Mouse (Mus musculus) intestine, postnatal 0 days (tissue): Measurements from ENCODE around the gene Echdc3. TPM values are rescaled to one million over a fixed set of nuclear protein-coding genes. Genes with fewer than 3 reads are reported as not detected.

ENCODE experiments used
- ATAC-seq: fragments of 200-750 bp; cut with Nextera tagmentation; 2 replicates; pipeline ENCODE4 v1.8.0; 2017; ENCODE audit warnings: mild to moderate bottlenecking, moderate TSS enrichment, moderate library complexity
- H3K27ac ChIP-seq: fragments of 300-500 bp; sonication (generic); 2 replicates; pipeline ENCODE4 v1.5.1; 2014; ENCODE audit warnings: mild to moderate bottlenecking, low read depth, low read length, moderate library complexity
- H3K27me3 ChIP-seq: fragments of 300-500 bp; sonication (generic); replicated peaks from 2 replicates; pipeline ENCODE4 v1.6.1; 2014; ENCODE audit warnings: low read length, mixed read lengths; ENCODE audit not compliant: control insufficient read depth, insufficient read depth
- H3K36me3 ChIP-seq: fragments of 300-500 bp; sonication (generic); 2 replicates; pipeline ENCODE4 v1.6.1; 2014; ENCODE audit warnings: mild to moderate bottlenecking, moderate library complexity; ENCODE audit not compliant: control insufficient read depth, insufficient read depth
- H3K4me1 ChIP-seq: fragments of 300-500 bp; sonication (generic); replicated peaks from 2 replicates; pipeline ENCODE4 v1.6.1; 2014; ENCODE audit warnings: antibody characterized with exemption, low read length, mixed read lengths; ENCODE audit not compliant: control insufficient read depth, insufficient read depth
- H3K4me2 ChIP-seq: fragments of 300-500 bp; sonication (generic); replicated peaks from 2 replicates; pipeline ENCODE4 v1.6.1; 2014; ENCODE audit warnings: low read depth, mild to moderate bottlenecking, moderate library complexity
- H3K4me3 ChIP-seq: fragments of 300-500 bp; sonication (generic); 2 replicates; pipeline ENCODE4 v1.5.1; 2014; ENCODE audit warnings: low read depth, low read length
- H3K9ac ChIP-seq: fragments of 300-500 bp; sonication (generic); 2 replicates; pipeline ENCODE4 v1.6.1; 2014; ENCODE audit warnings: mild to moderate bottlenecking, low read depth, low read length
- H3K9me3 ChIP-seq: fragments of 300-500 bp; sonication (generic); 2 replicates; pipeline ENCODE4 v1.6.1; 2016; ENCODE audit warnings: mixed run types; ENCODE audit not compliant: control insufficient read depth
- CTCF ChIP-seq: sonication (generic); IDR thresholded peaks from 2 replicates; pipeline ENCODE4 v1.5.1; 2016; ENCODE audit warnings: low read depth, mild to moderate bottlenecking, control low read depth, antibody characterized with exemption, moderate library complexity
- WGBS: fragments of 180-500 bp; shearing (Covaris S2); extraction: QIAGEN DNeasy Blood & Tissue Kit; methylation state at CpG from one replicate; pipeline ENCODE4 v1.1.7; 2014; 5-methylcytosine and 5-hydroxymethylcytosine counted together
- polyA plus RNA-seq: library from polyadenylated mRNA; unstranded; fragments of >200 nt; fragmentation: Nextera tagmentation; extraction: Ambion mirVana; gene quantifications from 2 replicates; pipeline ENCODE4 v1.2.1, GENCODE M21; 2015

Gene Echdc3
- polyA plus RNA-seq: 3.1 and 3.8 TPM in 2 replicates

DNA sequence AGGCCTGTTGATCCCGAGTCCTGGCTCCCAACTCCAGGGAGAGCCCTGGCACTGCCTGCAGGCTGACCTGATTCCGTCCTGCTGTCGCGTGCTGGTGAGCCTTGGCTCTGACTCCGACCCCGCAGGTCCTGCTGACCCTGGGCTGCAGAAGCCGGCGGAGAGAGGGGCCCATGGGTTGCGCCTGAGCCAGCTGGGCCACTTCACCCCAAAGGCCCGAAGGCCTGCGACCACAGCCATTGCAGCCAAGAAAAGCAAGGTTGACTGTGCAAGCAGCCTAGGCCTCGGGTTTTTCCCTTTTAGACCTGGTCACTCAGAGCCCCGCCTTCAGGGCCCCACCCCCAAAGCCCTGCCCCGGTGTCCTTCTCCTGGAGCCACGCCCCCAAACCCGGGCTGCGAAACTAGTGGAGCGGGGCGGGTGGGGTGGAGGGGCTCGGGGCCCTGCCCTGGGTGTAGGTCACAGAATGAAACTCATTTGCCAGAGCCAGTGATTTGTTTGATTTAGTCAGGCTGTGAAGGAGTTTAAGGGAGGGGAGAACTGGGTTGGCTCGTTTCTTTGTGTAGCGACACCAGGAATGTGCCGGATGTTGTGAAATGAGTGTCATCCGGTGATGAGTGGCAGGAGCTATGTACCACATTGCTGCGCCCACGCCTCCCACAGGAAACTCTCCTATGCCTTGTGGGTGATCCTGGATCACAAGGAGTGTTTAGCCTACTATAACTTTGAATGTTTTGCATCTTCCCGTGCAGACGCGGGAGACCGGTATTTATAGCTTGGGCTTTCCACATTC is at the start of gene Echdc3:
Gene Echdc3 (minus strand): TSS at position 310 of the 788 bp plus-strand sequence.
- Histone ChIP-seq H3K27ac (peak within 1 kb of the TSS; percentile 87), H3K27me3 (no peaks in the 10 kb centered on the region), H3K9me3 (no peaks in the 10 kb centered on the region), H3K9ac (peak within 1 kb of the TSS; percentile 75), H3K4me2 (peak within 1 kb of the TSS; percentile 75), H3K4me3 (peak within 1 kb of the TSS; percentile 51), H3K4me1 (peaks cover 4% of the 10 kb centered on the region), H3K36me3 (no peaks in the 10 kb centered on the region)
- TF ChIP-seq CTCF: no peak
- peak; percentile 96 for ATAC-seq
- 1% methylated on average over 30 of the region's 30 CpGs for WGBS

DNA sequence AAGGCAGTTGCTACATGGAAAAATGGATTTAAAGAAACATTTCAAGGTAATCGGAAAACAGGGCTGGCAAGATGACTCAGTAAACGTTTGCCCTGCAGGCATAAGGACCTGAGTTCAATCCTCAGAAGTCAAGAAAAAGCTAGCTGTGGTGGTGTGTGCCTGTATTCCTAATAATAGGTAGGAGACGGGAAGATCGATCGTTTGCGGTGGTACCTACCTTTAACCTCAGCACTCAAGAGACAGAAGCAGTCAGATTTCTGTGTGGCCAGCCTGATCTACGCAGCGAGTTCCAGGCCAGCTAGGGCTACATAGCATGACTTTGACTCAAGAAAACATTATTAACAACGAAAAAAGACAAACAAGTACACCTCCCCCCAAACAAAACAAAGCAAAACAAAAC is 48.9 kb upstream of the Echdc3 start:
- H3K9me3 ChIP-seq: no peaks in the 10 kb centered on the region
- WGBS: 76% methylated on average over 9 of the region's 9 CpGs

DNA sequence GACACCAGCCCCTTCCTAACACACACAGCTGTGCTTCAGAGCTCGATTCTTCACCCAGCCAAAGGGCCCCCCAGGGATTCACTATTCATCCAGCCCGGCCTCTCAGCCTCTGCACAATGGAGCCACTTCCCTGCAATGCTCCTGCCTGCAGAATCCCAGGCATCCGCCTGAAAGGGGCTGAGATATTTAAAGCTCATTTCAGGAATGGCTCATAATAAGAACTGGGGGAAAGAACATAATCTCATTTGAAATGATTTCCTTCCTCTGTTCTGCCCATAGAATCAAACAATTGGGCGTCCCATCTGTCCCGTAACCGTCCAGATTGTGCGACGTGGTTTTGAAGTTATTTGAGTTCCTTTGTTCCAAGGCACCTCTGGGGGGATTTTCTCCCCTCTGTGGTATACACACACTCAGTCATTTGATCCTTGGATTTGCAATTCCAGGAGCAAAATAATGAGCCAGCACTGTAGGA is 48.4 kb upstream of the Echdc3 start:
- 64% methylated on average over 8 of the region's 8 CpGs for WGBS
- no peak for ATAC-seq

More for the DNA sequence above, 48.9 kb upstream of the Echdc3 start:
- Histone ChIP-seq H3K4me2 (no peak overlapping the region), H3K27ac (no peak overlapping the region), H3K4me1 (no peaks in the 10 kb centered on the region), H3K9ac (no peak overlapping the region), H3K4me3 (no peak overlapping the region), H3K36me3 (no peaks in the 10 kb centered on the region), H3K27me3 (no peaks in the 10 kb centered on the region)
- no peak for TF ChIP-seq CTCF
- ATAC-seq: no peak

DNA sequence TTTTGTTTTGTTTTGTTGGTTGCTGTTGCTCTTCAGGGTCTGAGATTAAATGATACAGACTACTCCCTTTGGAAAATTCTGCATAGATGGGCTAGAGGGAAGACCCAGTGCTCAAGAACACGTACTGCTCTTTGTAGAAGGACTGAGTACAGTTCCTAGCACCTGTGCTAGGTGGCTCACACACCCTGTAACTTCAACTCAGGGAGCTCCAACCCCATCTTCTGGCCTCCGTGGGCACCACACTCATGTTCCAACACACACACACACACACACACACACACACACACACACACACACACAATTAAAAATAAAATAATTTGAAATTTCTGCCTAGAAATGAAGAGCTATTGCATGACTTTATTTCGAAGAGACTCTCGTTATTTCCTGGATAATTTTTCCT is 47.8 kb upstream of the Echdc3 start:
- H3K4me3 ChIP-seq: no peak overlapping the region
- H3K9me3 ChIP-seq: no peaks in the 10 kb centered on the region
- TF ChIP-seq CTCF: no peak
- ATAC-seq: no peak
- no peaks in the 10 kb centered on the region for H3K4me1 ChIP-seq
- no peak overlapping the region for H3K9ac ChIP-seq
- 85% methylated on average over 4 of the region's 4 CpGs for WGBS
- H3K27me3 ChIP-seq: no peaks in the 10 kb centered on the region
- H3K36me3 ChIP-seq: no peaks in the 10 kb centered on the region
- H3K27ac ChIP-seq: no peak overlapping the region
- H3K4me2 ChIP-seq: no peak overlapping the region

More for the DNA sequence above, 48.4 kb upstream of the Echdc3 start:
- H3K4me3 ChIP-seq: no peak overlapping the region
- H3K4me2 ChIP-seq: no peak overlapping the region
- no peaks in the 10 kb centered on the region for H3K9me3 ChIP-seq
- H3K36me3 ChIP-seq: no peaks in the 10 kb centered on the region
- no peaks in the 10 kb centered on the region for H3K27me3 ChIP-seq
- H3K9ac ChIP-seq: no peak overlapping the region
- no peak overlapping the region for H3K27ac ChIP-seq
- no peaks in the 10 kb centered on the region for H3K4me1 ChIP-seq
- TF ChIP-seq CTCF: no peak

DNA sequence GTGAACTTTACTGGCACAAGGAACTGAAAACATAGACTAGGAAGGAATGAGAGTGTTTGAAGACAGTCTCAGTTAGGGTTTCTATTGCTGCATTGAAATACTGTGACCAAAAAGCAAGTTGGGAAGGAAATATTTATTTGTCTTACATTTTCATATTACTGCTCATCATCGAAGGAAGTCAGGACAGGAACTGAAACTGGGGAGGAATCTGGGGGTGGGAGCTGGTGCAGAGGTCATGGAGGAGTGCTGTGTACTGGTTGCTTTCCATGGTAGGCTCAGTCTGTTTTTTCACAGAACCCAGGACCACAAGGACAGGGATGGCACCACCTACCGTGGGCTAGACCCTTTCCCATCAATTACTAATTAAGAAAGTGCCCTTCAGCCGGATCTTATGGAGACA is 46.3 kb upstream of the Echdc3 start:
- TF ChIP-seq CTCF: no peak
- no peak overlapping the region for H3K27ac ChIP-seq
- no peak for ATAC-seq
- H3K4me2 ChIP-seq: no peak overlapping the region
- H3K9ac ChIP-seq: no peak overlapping the region
- no peaks in the 10 kb centered on the region for H3K9me3 ChIP-seq
- H3K4me3 ChIP-seq: no peak overlapping the region
- H3K36me3 ChIP-seq: no peaks in the 10 kb centered on the region
- no peaks in the 10 kb centered on the region for H3K4me1 ChIP-seq
- WGBS: 85% methylated on average over 3 of the region's 3 CpGs
- H3K27me3 ChIP-seq: no peaks in the 10 kb centered on the region

DNA sequence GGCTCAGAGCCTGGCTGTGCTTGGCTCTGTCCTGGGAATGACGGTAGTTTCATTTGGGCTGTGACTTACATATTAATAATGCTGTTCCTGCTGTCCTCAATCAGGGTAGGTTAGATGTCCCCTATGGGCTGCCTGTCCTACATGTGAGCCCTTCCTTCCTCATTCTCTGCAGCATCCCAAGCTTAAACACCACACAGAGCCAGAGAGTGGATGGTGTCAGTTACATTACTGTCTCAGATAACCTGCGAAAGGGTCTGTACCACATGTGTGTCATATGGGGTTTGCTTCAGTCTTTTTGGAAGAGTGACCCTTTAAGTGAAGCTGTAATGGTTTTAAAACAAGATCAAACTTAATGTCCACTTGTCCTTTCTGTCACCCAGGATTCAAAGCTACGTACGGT is 45.2 kb upstream of the Echdc3 start:
- no peak for ATAC-seq
- no peak overlapping the region for H3K9ac ChIP-seq
- 95% methylated on average over 4 of the region's 4 CpGs for WGBS
- no peaks in the 10 kb centered on the region for H3K9me3 ChIP-seq
- H3K4me3 ChIP-seq: no peak overlapping the region
- TF ChIP-seq CTCF: no peak
- no peak overlapping the region for H3K27ac ChIP-seq
- H3K4me1 ChIP-seq: no peaks in the 10 kb centered on the region
- H3K4me2 ChIP-seq: no peak overlapping the region
- H3K36me3 ChIP-seq: no peaks in the 10 kb centered on the region
- H3K27me3 ChIP-seq: no peaks in the 10 kb centered on the region
